Mouse (Mus musculus): ENCODE measurements around the gene Lbhd2. TPM values are rescaled to one million over a fixed set of nuclear protein-coding genes. Genes with fewer than 3 reads are reported as not detected.

The Lbhd2 gene
- total RNA-seq, 2 experiments from 2014 or later = not detected

Other genes starting within 250 kb of the Lbhd2 start
- gene Traf3, start 240.4 kb upstream of the Lbhd2 start, total RNA-seq (2015; ENCODE audit: low replicate concordance) = 1.8 and 2.5 TPM in 2 replicates
- 1.9 and 2.3 TPM in 2 replicates for gene Traf3, start 240.4 kb upstream of the Lbhd2 start, total RNA-seq (2017; ENCODE audit: low replicate concordance)
- not detected in 2 replicates for gene 4930595D18Rik, start 222.3 kb upstream of the Lbhd2 start, total RNA-seq (2015; ENCODE audit: low replicate concordance)
- not detected in 2 replicates for gene 4930595D18Rik, start 222.3 kb upstream of the Lbhd2 start, total RNA-seq (2017; ENCODE audit: low replicate concordance)
- gene Amn, start 135.7 kb upstream of the Lbhd2 start, total RNA-seq (2015; ENCODE audit: low replicate concordance) = not detected in 2 replicates
- gene Amn, start 135.7 kb upstream of the Lbhd2 start, total RNA-seq (2017; ENCODE audit: low replicate concordance) = not detected in 2 replicates
- gene Cdc42bpb, start 29.1 kb upstream of the Lbhd2 start, total RNA-seq (2015; ENCODE audit: low replicate concordance) = 0.42 and 9.7 TPM in 2 replicates
- 0.64 and 9.7 TPM in 2 replicates for gene Cdc42bpb, start 29.1 kb upstream of the Lbhd2 start, total RNA-seq (2017; ENCODE audit: low replicate concordance)
- 2.2 TPM in 1 of 2 replicates, not detected in the other for gene Exoc3l4, start 10.2 kb downstream of the Lbhd2 start, total RNA-seq (2015; ENCODE audit: low replicate concordance)
- not detected in 2 replicates for gene Exoc3l4, start 10.2 kb downstream of the Lbhd2 start, total RNA-seq (2017; ENCODE audit: low replicate concordance)
- gene Tnfaip2, start 35.7 kb downstream of the Lbhd2 start, total RNA-seq (2015; ENCODE audit: low replicate concordance) = 75.7 and 109 TPM in 2 replicates
- 238 and 415 TPM in 2 replicates for gene Tnfaip2, start 35.7 kb downstream of the Lbhd2 start, total RNA-seq (2017; ENCODE audit: low replicate concordance)
- 1.8 TPM in 1 of 2 replicates, not detected in the other for gene Gm266, start 79.0 kb downstream of the Lbhd2 start, total RNA-seq (2015; ENCODE audit: low replicate concordance)
- not detected in 2 replicates for gene Gm266, start 79.0 kb downstream of the Lbhd2 start, total RNA-seq (2017; ENCODE audit: low replicate concordance)
- gene Eif5, start 131.2 kb downstream of the Lbhd2 start, total RNA-seq (2015; ENCODE audit: low replicate concordance) = 265 and 296 TPM in 2 replicates
- gene Eif5, start 131.2 kb downstream of the Lbhd2 start, total RNA-seq (2017; ENCODE audit: low replicate concordance) = 240 and 253 TPM in 2 replicates
- 200 and 221 TPM in 2 replicates for gene Mark3, start 167.7 kb downstream of the Lbhd2 start, total RNA-seq (2015; ENCODE audit: low replicate concordance)
- gene Mark3, start 167.7 kb downstream of the Lbhd2 start, total RNA-seq (2017; ENCODE audit: low replicate concordance) = 177 and 202 TPM in 2 replicates

Measured in erythroid progenitor cell, adult 5-6 weeks (primary cell).